9 mouse cellular contexts compared by ENCODE assay signal in genomic region chr10:99161987-99162582, GRCm38 (mm10). TPM values are rescaled to one million over a fixed set of nuclear protein-coding genes. Genes with fewer than 3 reads are reported as not detected.
DNase-seq lines count a peak whose midpoint lies in the region; ATAC-seq and TF ChIP-seq lines count a peak whose summit lies in the region.
"Had no signal": no experiment of that assay in that cellular context is flagged by ENCODE, and none has a peak within 500 bp of the region (broad histone marks: within the 10 kb centered on the region; RNA-seq: fewer than 3 reads in every experiment).

No protein-coding gene starts in this region.

- H3K27ac ChIP-seq in kidney, adult 2 months (ENCODE audit: insufficient read depth, low read depth, low read length) = no peak overlapping the region
- H3K27ac ChIP-seq in forebrain, embryonic 11.5 days (ENCODE audit: low read depth, low read length) = no peak overlapping the region

- peak; percentile 67 for TF ChIP-seq CTCF in kidney, adult 2 months (conservative IDR thresholded peaks at IDR 0.05; ENCODE audit: insufficient read depth, insufficient read length, low read depth, low read length)

- no peaks in the 10 kb centered on the region for H3K27me3 ChIP-seq in kidney, adult 2 months (replicated peaks; ENCODE audit: control insufficient read depth, insufficient read depth, low read length)
- H3K27me3 ChIP-seq in forebrain, embryonic 11.5 days (ENCODE audit: control insufficient read depth, insufficient read depth, low read length) = no peaks in the 10 kb centered on the region

- H3K9me3 ChIP-seq in forebrain, embryonic 11.5 days (ENCODE audit: control insufficient read depth, low read length) = no peaks in the 10 kb centered on the region

- H3K9ac ChIP-seq in forebrain, embryonic 11.5 days (ENCODE audit: low read length) = no peak overlapping the region

- WGBS in kidney, adult 2 months = 48% methylated on average over 8 of the region's 8 CpGs
- 37% methylated on average over 8 of the region's 8 CpGs for WGBS in forebrain, embryonic 11.5 days

- no peaks in the 10 kb centered on the region for H3K36me3 ChIP-seq in kidney, adult 2 months (ENCODE audit: control insufficient read depth, insufficient read depth, low read length)
- no peaks in the 10 kb centered on the region; the same call in 1 of the 2 replicates for H3K36me3 ChIP-seq in forebrain, embryonic 11.5 days (ENCODE audit: control insufficient read depth, insufficient read depth, low read length)

- DNase-seq in kidney, adult 2 months = peak; percentile 49
- DNase-seq in kidney, adult 11 months = no peak
- DNase-seq in CD4-positive, CD25-positive, alpha-beta regulatory T cell, adult 2 months (ENCODE audit: low read depth, low spot score) = peak; percentile 78
- peak; percentile 77 for DNase-seq in R1 (ENCODE audit: low read depth, low spot score)
- DNase-seq in forebrain, embryonic 11.5 days (ENCODE audit: low spot score) = peak; percentile 61
- peak; percentile 59 for DNase-seq in lung, postnatal 10 days
- peak; percentile 60 for DNase-seq in thymus, postnatal 25 days
- DNase-seq in ovary, postnatal 14 days (ENCODE audit: low spot score) = no peak

- H3K4me3 ChIP-seq in kidney, adult 2 months (ENCODE audit: insufficient read depth, low read depth, low read length) = no peak overlapping the region
- H3K4me3 ChIP-seq in forebrain, embryonic 11.5 days (ENCODE audit: low read depth, low read length) = no peak overlapping the region

- no peak overlapping the region for H3K4me2 ChIP-seq in forebrain, embryonic 11.5 days (ENCODE audit: low read depth, low read length, severe bottlenecking)

- TF ChIP-seq POLR2A in kidney, adult 2 months (IDR thresholded peaks at IDR 0.05; ENCODE audit: low read depth, low read length) = no peak

- peak; percentile 51 for ATAC-seq in forebrain, embryonic 11.5 days (replicated peaks; ENCODE audit: low FRiP score)

- H3K4me1 ChIP-seq in kidney, adult 2 months (ENCODE audit: control insufficient read depth, insufficient read depth, low read length) = no peaks in the 10 kb centered on the region; the same call in 1 of the 2 replicates
- H3K4me1 ChIP-seq in forebrain, embryonic 11.5 days (replicated peaks; ENCODE audit: control insufficient read depth, insufficient read depth, low read length) = no peaks in the 10 kb centered on the region; the same call in 1 of the 2 replicates

RNA-seq across cellular contexts. Expression of gene Phxr2, which starts 36.0 kb away (rescaled TPM):
- polyA plus RNA-seq in kidney, adult 2 months (2012; rRNA removed) = not detected in 2 replicates
- not detected in 2 replicates for polyA plus RNA-seq in forebrain, embryonic 11.5 days (2014; fragmentation: Nextera tagmentation; extraction: Ambion mirVana)
- polyA plus RNA-seq: gonadal fat pad, adult 2 months had no signal

RNA-seq across cellular contexts. Expression of gene Galnt4, which starts 54.1 kb away (rescaled TPM):
- 1.7 and 1.8 TPM in 2 replicates for polyA plus RNA-seq in kidney, adult 2 months (2012; rRNA removed)
- polyA plus RNA-seq in forebrain, embryonic 11.5 days (2014; fragmentation: Nextera tagmentation; extraction: Ambion mirVana) = 4.7 and 5.6 TPM in 2 replicates

RNA-seq across cellular contexts. Expression of gene Poc1b, which starts 55.2 kb away (rescaled TPM):
- 6.9 and 10.2 TPM in 2 replicates for polyA plus RNA-seq in kidney, adult 2 months (2012; rRNA removed)
- polyA plus RNA-seq in forebrain, embryonic 11.5 days (2014; fragmentation: Nextera tagmentation; extraction: Ambion mirVana) = 42.7 and 43.7 TPM in 2 replicates

Comparison
In these comparisons a context has a peak if more than half of its experiments do, and no peak if none do; other contexts are left out.
1. DNase-seq: peak in kidney, adult 2 months (single experiment), CD4-positive, CD25-positive, alpha-beta regulatory T cell, adult 2 months (single experiment), R1 (single experiment), forebrain, embryonic 11.5 days (single experiment), lung, postnatal 10 days (single experiment) and thymus, postnatal 25 days (single experiment); none in kidney, adult 11 months (single experiment) and ovary, postnatal 14 days (single experiment).